Mouse (Mus musculus): ENCODE data around the gene Ankrd23. TPM values are rescaled to one million over a fixed set of nuclear protein-coding genes. Genes with fewer than 3 reads are reported as not detected.

Ankrd23 gene
- total and polyA plus RNA-seq, 3 experiments: 310 to 397 (median 338) TPM

- H3K27ac ChIP-seq: peak overlapping the region; percentile 72
- no peaks in the 10 kb centered on the region for H3K27me3 ChIP-seq (ENCODE audit: control insufficient read depth, insufficient read depth, low read length)
- no peak overlapping the region for H3K9ac ChIP-seq (ENCODE audit: low read depth, low read length)
- no peak for TF ChIP-seq EP300 (IDR thresholded peaks at IDR 0.05; ENCODE audit: insufficient read depth, low read depth, low read length)
- no peak for TF ChIP-seq POLR2A (IDR thresholded peaks at IDR 0.05; ENCODE audit: insufficient read depth, low read depth, low read length)
- TF ChIP-seq CTCF (IDR thresholded peaks at IDR 0.05): no peak
- no peaks in the 10 kb centered on the region for H3K79me2 ChIP-seq (replicated peaks; ENCODE audit: control insufficient read depth, insufficient read depth, low read length)
- intact Hi-C loops (cut with DNase I): no loop called here
- H3K4me1 ChIP-seq (ENCODE audit: control insufficient read depth, insufficient read depth, low read length): peaks cover 22% of the 10 kb centered on the region
- H3K36me3 ChIP-seq (ENCODE audit: control insufficient read depth, insufficient read depth, low read length): no peaks in the 10 kb centered on the region
- 60% methylated on average over 4 of the region's 4 CpGs for WGBS
- DNase-seq: no peak
- H3K4me3 ChIP-seq: no peak overlapping the region
These were observed 25.7 kb upstream of the Ankrd23 start for GRCm38 (mm10) chr1:36562388-36562787.

GRCm38 (mm10) chr1:36560903-36561302 is 24.2 kb upstream of the Ankrd23 start:
- Histone ChIP-seq H3K79me2 (replicated peaks; ENCODE audit: control insufficient read depth, insufficient read depth, low read length) (no peaks in the 10 kb centered on the region), H3K4me3 (no peak overlapping the region), H3K9ac (ENCODE audit: low read depth, low read length) (no peak overlapping the region), H3K4me1 (ENCODE audit: control insufficient read depth, insufficient read depth, low read length) (peaks cover 22% of the 10 kb centered on the region), H3K27me3 (ENCODE audit: control insufficient read depth, insufficient read depth, low read length) (no peaks in the 10 kb centered on the region), H3K27ac (peak overlapping the region; percentile 99), H3K36me3 (ENCODE audit: control insufficient read depth, insufficient read depth, low read length) (no peaks in the 10 kb centered on the region)
- intact Hi-C loops (cut with DNase I): no loop called here
- WGBS: 33% methylated on average over 6 of the region's 6 CpGs
- TF ChIP-seq CTCF (IDR thresholded peaks at IDR 0.05): no peak
- TF ChIP-seq EP300 (IDR thresholded peaks at IDR 0.05; ENCODE audit: insufficient read depth, low read depth, low read length): peak; percentile 88
- TF ChIP-seq POLR2A (IDR thresholded peaks at IDR 0.05; ENCODE audit: insufficient read depth, low read depth, low read length): no peak
- peak; percentile 58 to 72 for DNase-seq

- Histone ChIP-seq H3K27ac (peak overlapping the region; percentile 99), H3K36me3 (ENCODE audit: control insufficient read depth, insufficient read depth, low read length) (no peaks in the 10 kb centered on the region), H3K27me3 (ENCODE audit: control insufficient read depth, insufficient read depth, low read length) (no peaks in the 10 kb centered on the region), H3K4me1 (ENCODE audit: control insufficient read depth, insufficient read depth, low read length) (peaks cover 24% of the 10 kb centered on the region), H3K4me3 (no peak overlapping the region), H3K9ac (ENCODE audit: low read depth, low read length) (no peak overlapping the region), H3K79me2 (replicated peaks; ENCODE audit: control insufficient read depth, insufficient read depth, low read length) (no peaks in the 10 kb centered on the region; the same call in 1 of the 2 replicates)
- intact Hi-C loops (cut with DNase I): no loop called here
- no peak for TF ChIP-seq EP300 (IDR thresholded peaks at IDR 0.05; ENCODE audit: insufficient read depth, low read depth, low read length)
- no peak for TF ChIP-seq POLR2A (IDR thresholded peaks at IDR 0.05; ENCODE audit: insufficient read depth, low read depth, low read length)
- no peak for TF ChIP-seq CTCF (IDR thresholded peaks at IDR 0.05)
- DNase-seq: no peak
- WGBS: 56% methylated on average over 5 of the region's 5 CpGs
These were observed 23.2 kb upstream of the Ankrd23 start for GRCm38 (mm10) chr1:36559888-36560287.

GRCm38 (mm10) chr1:36559256-36559655 is 22.6 kb upstream of the Ankrd23 start:
- no peaks in the 10 kb centered on the region for H3K27me3 ChIP-seq (ENCODE audit: control insufficient read depth, insufficient read depth, low read length)
- intact Hi-C loops (cut with DNase I): no loop called here
- H3K4me3 ChIP-seq: peak overlapping the region; percentile 98; the same call in 1 of the 2 replicates

GRCm38 (mm10) chr1:36558031-36558993 is 21.6 kb upstream of the Ankrd23 start, which contains the start of gene Sema4c:
Sema4c (minus strand) TSS chr1:36558349.
- peak; percentile 86 to 89 for DNase-seq
- intact Hi-C loops (cut with DNase I): no loop called here
- Histone ChIP-seq H3K4me1 (ENCODE audit: control insufficient read depth, insufficient read depth, low read length) (peaks cover 14% of the 10 kb centered on the region), H3K79me2 (replicated peaks; ENCODE audit: control insufficient read depth, insufficient read depth, low read length) (peaks cover 2% of the 10 kb centered on the region; the same call in 1 of the 2 replicates), H3K27me3 (ENCODE audit: control insufficient read depth, insufficient read depth, low read length) (no peaks in the 10 kb centered on the region), H3K27ac (peak within 1 kb of the TSS; percentile 99), H3K4me3 (peak within 1 kb of the TSS; percentile 98), H3K9ac (ENCODE audit: low read depth, low read length) (peak within 1 kb of the TSS; percentile 91), H3K36me3 (ENCODE audit: control insufficient read depth, insufficient read depth, low read length) (no peaks in the 10 kb centered on the region)
- WGBS: 4% methylated on average over 69 of the region's 69 CpGs
- TF ChIP-seq POLR2A (IDR thresholded peaks at IDR 0.05; ENCODE audit: insufficient read depth, low read depth, low read length) (no peak), CTCF (IDR thresholded peaks at IDR 0.05) (peak; percentile 48)

More at GRCm38 (mm10) chr1:36559256-36559655, 22.6 kb upstream of the Ankrd23 start:
- Histone ChIP-seq H3K9ac (ENCODE audit: low read depth, low read length) (no peak overlapping the region), H3K27ac (peak overlapping the region; percentile 99), H3K79me2 (replicated peaks; ENCODE audit: control insufficient read depth, insufficient read depth, low read length) (no peaks in the 10 kb centered on the region; the same call in 1 of the 2 replicates), H3K36me3 (ENCODE audit: control insufficient read depth, insufficient read depth, low read length) (no peaks in the 10 kb centered on the region), H3K4me1 (ENCODE audit: control insufficient read depth, insufficient read depth, low read length) (peaks cover 20% of the 10 kb centered on the region)
- TF ChIP-seq CTCF (IDR thresholded peaks at IDR 0.05): no peak
- TF ChIP-seq EP300 (IDR thresholded peaks at IDR 0.05; ENCODE audit: insufficient read depth, low read depth, low read length): no peak
- no peak for TF ChIP-seq POLR2A (IDR thresholded peaks at IDR 0.05; ENCODE audit: insufficient read depth, low read depth, low read length)
- DNase-seq: no peak
- 31% methylated on average over 4 of the region's 4 CpGs for WGBS
